Mouse (Mus musculus) kidney, adult 9 months (tissue): ENCODE measurements around the gene Dlgap3.

Source experiments
- DNase-seq: peaks from one replicate; pipeline ENCODE4 v3.0.0; 2022

The Dlgap3 gene

DNA sequence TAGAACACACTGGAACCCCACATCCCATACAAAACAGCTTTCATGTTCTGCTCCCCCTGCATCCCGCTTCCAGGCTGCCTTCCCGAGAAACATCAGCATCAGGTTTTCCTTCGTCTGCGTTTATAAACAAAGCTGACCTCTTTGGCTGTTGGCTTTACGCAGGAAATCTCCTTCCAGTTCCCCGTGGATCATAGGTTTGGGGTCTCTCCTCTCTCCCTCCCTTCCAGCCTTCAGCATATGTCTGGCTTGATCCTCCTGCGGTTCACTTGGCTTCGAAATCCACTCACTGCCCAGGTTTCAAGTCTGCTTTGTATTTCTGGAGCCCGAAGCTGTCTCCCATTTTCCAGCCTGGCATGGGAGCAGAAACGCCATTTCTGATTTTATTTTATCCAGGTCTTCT is 54.3 kb downstream of the Dlgap3 start:
- no peak for DNase-seq

DNA sequence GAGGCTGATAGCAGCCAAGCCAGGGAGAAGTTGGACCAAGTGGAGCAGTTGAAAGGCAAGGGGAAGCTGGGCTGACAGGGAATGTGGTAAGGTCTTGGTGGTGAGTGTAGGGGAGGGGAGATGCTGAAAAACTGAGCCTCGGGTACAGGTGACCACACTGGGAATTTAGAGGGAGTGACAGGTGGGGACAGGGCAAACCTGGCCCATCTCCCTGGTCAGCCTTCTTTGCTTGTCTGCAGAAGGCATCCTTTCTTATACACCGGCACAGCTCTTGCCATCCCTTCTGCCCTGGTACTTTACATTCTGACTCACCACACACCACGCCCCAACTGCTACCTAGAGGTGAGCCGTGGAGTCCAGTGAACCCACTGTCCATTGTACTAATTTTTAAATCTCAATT is 54.8 kb downstream of the Dlgap3 start:
- DNase-seq, result no peak

DNA sequence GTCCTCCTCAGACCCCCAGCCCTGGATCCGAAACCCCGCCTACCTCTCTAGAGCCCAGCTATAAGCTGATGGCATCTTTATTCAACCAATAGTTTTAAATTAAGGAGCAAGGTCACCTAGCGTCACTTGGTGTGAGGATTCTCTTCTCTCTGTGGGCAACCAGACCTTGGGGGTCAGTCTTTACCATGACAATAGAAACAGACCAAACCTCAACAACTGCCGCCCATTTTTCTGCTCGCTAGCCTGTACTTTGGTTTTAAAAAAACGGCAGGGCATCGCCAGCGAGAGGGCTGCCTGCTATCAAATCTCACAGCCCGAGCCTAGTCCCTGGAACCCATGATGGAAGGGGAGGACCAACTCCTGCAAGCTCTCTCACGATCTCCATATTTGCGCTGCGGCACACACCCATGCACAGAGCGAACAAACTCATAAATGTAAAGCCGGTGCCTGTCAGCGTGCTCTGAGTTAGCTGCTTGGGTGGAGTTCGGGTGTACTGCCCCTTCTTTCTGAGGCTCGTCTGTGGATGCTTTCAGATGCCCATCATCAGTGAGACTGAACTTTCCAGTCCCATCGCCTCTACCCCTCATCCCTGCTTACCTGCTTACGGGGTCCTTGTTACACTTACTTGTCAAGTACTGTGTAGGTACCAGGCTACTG is 55.6 kb downstream of the Dlgap3 start:
- no peak for DNase-seq

DNA sequence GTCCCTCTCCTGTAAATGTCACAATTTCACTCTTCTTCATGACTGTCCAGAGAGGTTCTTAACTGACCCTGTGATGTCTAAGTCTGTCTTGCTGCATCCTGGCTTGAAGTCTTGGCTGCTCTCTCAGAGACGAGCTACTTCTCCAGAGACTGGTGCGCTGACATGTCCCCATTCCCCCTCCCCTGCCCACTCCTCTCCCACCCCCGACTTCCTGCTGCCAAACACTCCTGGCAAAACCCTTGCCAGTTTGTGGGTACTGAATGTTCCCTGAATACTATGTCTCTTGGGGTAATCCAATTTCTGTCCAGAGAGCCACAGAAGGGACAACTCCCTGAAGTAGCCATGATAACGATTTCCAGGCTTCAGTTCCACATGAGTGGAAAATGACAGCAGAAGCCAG is 57.1 kb downstream of the Dlgap3 start:
- DNase-seq, result no peak

DNA sequence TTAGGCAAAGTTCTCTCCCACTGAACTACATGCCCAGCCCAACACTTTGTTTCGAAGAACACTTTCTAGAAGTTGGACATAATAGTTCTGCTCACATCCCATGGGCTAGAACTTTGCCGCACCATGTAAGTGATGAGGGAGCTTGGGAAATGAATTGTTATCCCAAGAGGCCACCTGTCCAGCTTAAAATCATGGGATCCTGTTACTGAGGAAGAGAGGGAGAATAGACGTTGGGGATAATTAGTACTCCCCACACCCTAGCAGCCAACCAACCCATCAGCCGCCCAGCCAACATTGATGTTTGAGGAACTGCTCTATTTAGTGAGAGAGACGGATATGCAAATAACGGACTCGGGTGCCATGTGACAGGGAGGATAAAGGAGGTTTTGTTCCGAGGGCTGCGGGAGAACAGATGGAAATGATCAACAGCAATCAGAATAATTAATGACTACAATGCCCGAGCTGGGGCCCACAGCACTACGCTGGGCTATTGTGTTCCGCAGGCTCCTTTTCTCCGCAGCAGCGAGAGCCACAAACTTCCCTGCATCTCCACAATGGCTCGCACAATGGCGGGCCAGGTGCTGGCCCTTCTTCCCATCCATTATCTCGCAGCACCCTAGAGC is 58.2 kb downstream of the Dlgap3 start:
- DNase-seq, result no peak

DNA sequence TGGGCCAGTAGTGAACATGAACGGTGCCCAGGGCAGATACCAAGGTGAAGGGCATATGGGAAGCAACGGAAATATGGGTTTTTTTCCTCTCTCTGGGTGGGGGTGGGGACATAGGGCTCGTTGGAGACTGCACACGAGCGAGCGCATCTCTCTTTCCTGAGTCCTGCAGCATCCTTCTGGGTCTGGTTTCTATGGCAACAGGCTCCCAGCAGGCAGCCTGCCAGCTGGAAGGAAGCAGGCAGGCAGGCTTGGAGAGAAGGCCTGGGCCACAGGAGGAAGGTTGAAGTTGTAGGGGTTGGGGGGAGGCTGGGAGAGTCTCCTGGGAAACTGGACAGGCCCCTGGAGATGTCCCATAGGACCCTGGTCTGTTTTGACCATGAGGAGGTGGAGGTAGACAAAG is 63.0 kb downstream of the Dlgap3 start:
- no peak for DNase-seq

DNA sequence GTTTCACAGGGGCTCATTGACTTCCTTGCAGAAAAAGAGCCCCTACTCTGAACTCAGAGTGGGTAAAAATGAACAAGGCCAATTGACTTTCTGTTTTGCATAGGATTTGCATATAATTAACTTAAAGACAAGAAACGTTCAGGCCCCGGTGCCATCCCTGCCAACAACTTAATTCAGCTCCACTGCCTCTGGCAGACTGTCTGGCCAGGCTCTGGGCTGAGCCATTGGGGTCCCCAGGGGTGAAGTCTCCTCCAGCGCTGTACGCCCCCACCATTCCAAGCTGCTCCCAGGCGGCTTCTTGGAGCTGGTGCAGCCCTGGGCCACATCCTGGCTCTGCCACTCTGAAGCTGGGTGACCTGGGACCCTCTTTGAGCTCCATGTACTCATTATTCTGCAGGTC is 63.5 kb downstream of the Dlgap3 start:
- DNase-seq, result no peak

DNA sequence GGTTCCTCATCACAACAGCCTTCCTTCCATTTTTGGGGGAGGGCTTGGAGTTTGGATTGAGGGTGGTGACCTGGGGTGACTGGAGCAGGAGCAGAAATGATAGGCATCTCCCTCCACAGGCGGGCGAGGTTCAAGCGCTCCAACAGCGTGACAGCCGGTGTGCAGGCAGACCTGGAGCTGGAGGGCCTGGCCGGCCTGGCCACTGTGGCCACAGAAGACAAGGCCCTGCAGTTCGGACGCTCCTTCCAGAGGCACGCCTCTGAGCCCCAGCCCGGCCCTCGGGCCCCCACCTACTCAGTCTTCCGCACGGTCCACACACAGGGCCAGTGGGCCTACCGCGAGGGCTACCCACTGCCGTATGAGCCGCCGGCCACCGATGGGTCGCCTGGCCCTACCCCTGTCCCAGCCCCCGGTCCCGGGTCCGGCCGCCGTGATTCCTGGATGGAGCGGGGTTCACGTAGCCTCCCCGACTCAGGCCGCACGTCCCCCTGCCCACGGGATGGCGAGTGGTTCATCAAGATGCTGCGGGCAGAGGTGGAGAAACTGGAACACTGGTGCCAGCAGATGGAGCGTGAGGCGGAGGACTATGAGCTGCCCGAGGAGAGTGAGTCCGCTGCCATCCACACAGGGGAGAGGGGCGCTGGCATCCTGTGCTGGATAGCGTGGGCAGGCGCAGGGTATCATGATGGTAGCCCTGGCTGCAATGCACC is 64.6 kb downstream of the Dlgap3 start:
- no peak for DNase-seq

DNA sequence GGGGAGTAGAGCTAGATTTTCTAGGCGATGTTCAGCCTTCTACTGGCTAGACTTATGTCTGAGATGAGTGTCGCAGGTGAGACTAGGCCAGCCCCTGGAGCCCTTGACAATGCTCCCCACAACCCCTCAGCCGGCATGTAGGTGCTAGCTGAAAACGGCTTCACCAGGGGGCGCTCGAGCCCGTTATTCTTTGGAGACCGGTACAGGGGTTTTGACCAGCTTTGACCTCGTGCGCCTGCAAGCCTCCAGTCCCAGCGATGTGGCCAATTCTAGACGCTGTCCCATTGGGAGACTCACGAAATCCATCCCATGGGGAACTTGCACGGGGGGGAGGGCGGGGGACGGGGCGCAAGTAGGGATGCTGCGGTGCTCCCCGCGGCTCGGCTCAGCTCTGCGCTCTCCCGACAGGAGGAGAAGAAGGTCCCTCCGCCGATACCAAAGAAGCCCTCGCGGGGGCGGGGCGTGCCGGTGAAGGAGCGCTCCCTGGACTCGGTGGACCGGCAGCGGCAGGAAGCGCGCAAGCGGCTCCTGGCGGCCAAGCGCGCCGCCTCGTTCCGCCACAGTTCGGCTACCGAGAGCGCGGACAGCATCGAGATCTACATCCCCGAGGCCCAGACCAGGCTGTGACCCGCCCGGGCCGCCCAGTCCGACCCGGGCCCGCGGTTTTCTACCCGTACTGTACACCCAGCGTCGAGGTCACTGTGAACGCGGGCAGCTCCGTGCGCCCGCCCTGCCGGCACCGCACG is 66.9 kb downstream of the Dlgap3 start:
- DNase-seq, result peak; percentile 83

DNA sequence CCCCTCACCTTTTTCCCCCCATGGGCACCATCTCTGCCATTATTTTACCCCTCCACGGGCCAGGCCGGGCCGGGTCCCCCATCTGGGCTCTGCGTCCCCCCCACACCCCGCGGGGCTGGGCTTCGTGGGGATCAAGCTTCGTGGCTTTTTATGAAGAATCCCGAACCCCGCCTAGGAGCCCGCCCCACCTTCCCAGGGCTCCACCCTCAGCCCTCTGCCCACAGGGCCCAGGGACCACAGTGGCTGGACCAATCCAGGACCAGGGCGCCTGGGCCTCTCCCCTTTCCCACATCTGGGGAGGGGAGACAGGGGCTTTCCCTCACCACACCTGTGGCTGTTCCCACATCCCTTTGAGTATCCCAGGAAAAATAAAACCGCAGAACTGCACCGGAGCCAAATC is 67.6 kb downstream of the Dlgap3 start:
- no peak for DNase-seq

DNA sequence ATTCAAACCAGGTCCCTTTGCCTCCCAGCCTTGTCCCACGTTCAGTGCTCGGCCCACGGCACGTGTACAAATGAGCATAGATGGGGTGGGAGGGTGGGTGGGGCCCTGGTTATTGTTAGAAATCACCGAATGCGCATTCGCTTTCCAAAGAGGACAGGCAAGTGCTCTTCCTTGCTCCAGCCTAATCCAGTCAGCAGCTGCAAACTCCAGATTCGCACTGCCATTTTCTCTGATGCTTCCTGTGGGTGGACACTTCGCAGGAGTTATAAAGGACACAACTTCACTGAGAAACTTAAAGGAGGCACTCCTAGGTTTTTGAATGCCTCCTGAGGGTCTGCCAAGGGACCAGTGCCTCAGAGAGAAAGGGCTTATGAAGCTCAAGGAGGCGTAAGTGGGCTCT is 68.3 kb downstream of the Dlgap3 start:
- no peak for DNase-seq

DNA sequence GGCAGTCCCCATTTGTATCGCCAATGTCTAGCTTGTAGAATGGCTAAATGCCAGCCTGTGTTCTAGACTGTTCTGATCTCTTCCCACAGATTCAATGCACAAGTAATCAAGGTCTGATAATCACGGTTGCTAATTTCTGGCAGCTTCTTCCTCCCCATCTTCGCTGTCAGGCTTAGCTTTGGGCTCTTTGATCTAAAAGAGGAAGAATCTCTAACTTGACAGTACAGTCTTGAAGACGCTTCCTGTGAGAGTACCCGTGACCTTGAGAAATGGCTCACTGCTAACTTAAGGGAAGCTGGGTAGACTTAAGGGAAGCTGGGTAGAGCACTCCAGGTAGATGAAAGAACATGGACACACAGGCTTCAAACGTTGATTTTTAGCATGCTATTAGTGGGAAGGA is 73.7 kb downstream of the Dlgap3 start:
- DNase-seq, result no peak

DNA sequence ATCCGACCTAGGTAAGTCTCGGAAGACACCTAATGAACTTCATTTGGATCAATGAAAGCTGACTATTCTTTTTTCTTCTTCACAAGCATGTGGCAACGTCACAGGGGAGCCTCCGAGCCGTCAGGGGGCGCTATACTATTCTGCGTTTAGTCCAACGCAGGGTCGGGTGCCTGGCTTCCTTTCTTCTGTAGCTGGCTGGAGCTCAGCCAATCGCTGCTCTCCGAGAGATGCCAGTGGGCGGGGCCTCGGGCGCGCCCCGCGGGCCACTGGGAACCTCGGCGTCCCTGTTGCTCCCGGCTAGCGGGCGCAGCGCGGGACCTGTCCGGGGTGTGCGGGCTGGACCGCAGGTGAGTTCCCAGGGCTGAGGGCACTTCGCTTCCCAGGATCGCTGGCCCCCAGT is 74.5 kb downstream of the Dlgap3 start, which contains the start of gene Smim12:
Gene Smim12, plus strand, starts transcription at position 233 of the 400 bp plus-strand sequence.
- DNase-seq, result peak; percentile 99

DNA sequence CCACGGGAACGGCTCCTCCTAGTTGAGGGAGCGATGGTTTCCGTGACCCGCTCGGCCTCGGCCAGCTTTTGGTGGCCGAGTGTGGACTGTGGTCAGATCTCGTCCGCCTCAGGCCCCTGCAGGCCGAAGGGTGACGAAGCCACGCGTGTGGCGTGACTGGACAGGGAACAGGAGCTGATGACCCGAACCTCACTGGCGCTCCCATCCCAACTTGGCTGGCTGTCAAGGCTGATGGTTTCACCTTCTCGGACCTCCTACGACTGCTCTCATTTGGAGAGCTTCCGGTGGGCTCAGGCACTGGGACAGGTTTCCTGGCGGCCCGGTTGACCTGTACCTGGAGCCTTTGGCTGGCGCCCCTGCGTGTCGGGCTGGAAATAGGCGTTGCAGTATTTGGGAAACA is 74.9 kb downstream of the Dlgap3 start:
- no peak for DNase-seq

DNA sequence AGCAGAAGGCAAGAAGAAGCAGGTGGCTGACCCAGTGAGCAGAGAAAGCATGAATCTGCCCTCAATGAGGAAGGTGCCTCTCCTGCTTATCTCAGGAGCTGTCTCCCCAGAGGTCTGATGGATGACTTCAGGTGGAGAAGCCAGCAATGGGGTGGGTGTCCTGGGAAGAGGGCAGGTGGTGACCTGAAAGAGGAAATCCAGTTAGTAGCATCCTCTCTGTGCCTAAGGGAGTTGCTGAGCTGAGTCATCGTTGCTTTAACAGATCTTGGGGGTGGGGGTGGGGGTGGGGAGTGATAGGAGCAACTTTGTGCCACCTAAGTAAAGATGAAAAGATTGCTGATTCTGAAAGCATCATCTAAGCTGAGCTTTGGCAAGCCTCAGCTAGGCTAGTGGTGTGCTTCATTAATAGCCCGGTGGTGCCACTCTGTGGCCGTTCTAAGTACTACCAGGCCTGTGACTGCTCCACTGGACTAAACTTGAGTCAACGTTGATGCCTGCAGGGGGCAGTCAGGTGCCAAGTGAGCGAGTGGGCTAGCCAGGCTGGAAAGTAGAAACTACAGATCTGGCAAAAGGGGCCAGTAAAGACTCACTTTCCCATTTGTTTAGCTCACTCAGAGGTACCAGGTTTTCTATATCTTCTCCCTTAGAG is 80.8 kb downstream of the Dlgap3 start:
- DNase-seq, result peak; percentile 99

DNA sequence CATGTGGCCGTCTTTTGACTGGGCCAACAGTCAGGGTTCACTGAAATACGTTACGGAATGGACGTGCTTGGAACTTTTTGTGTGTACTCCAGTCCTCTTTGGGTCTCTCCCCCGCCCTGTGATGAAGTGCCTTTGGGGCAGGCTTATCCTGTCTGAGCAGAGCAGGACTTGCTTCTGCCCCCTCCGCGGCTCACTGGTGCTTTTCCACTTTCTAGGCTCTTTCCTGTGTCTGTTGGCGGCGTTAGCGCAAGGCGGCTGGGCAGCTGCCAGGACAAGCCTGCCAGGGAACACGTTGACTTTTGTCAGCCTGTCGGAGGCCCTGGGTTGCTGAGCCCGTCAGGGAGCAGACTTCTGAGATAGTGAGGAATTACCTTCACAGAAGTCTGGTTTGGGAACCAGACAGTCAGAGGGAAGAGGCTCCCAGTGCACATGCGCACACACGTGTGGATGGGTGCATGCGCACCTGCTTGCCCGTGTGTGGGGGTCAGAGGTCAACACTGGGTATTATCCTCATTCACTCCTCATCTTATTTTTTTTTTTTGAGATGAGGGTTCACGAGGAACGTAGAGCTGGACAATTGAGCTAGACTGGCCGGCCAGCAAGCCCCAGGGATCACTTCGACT is 83.1 kb downstream of the Dlgap3 start:
- DNase-seq, result peak; percentile 77

DNA sequence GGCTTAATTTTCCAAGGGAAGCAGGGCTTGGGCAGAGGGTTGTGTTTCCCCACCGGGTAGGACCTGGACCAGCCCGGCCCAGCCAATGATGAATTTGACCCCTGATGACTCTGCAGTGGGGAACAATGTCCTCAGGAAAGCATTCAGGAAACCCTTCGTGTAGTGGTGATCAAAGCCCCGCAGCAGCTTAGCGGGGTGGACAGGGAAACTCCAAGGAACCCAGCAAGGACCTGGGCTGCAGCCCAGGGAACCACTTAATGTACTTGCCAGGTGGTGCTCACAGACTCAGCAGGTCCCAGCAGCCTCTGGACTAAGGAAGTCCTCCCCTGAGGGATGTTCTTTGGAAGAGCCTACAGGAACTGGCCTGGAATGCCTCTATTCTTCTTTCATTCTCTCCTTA is 87.7 kb downstream of the Dlgap3 start:
- DNase-seq, result no peak

DNA sequence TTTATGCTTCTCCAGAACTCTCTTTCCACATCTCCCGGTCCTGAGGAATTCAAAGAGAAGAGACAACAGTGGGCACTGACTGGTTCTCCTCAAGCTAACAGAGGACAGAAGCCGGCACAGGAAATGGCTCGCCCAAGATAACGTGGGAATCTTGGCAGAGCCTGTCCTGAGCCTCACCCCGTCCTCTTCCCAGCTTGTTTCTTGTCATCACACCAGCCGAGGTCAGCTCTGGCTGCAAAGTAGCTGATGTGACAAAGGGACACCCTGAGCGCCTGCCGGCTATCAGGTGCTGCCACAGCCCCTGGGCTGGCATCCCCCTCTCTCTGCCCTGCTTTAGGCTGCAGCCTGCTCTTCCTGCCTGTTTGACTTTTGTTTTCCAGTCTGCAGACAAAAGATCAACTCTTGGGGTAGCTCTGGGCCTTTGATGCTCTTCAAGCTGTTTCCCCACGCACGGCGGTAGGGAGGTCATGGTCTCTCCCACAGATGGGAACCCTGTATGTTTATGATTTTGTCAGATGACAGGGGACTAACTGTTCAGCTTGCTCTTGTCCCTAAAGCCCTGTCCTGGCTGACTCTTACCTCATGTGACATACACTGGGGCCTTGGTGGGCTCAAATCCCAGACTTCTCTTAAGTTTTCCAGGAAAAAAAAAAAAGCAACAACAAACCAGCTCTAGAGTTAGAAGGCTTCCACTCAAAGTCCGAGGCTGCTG is 89.3 kb downstream of the Dlgap3 start:
- DNase-seq, result peak; percentile 39

DNA sequence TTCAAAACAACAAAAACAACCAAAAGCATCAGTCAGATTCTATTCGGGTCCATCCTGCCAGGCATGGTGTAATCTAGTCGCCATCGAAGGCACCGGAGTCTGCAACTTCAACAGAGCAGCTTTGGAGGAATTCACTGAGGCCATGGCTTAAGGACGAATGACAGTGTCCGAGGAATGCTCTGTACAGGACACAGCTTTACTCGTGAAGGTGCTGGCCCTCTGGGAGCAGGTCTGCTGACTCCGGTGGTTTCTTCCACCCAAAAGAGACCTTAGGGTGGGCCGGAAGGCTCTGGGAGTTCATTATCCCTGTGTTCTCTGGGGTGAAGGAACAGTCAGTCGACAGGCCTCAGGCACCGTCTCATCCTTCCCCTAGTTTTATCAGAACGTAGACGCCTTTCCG is 92.6 kb downstream of the Dlgap3 start:
- no peak for DNase-seq

DNA sequence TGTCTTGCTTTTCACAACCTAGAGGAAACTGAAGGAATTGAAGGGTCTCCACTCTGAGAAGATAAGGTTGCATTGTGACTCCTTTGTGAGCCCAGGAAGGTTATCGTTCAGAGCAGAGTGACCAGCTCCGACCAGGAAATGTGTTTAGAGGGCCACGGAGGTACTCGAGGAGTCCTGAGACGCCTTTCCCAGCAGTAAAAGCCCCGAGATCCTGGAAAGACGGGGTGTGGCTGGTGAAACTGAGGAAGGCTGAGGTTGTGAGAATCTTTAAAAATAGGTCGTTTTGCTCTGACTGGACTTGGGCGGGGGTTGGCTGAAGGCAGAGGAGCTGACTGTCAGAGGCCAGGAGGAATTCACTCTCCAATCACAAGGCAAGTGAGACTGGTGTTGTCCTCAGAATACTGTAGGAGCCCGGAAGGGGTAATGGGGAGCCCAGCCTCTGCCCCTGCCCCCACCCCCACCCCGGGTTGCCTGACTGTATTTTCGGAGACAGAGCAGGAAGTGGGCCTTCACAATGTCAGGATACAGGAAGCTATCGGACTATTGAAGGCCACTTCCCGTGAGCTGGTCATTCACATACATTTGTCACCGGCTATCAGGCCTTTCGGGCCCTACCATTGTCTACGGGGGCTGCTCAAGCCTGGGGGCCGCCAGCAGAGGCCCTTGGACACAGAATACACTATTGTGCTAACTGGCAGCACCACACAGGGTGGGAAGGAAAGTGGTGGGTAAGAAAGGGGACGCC is 94.6 kb downstream of the Dlgap3 start:
- DNase-seq, result peak; percentile 48

DNA sequence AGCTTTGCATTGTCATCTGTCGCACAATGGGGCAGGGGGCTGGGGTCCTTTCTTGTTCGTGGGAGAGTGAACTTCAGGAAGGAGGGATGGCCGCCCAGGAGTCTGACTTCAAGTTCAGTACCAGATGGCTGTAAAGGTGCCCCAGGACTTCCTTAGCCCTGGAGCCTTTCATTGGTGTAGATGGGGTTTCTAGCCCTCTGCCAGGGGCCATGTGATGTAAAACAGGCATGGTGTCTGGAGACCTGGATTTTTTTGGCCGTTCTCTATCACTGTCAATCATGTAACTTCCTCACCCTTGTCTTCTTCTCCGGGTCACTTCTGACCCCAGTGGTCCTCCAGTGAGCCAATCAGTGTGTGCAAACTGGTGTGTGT is 95.2 kb downstream of the Dlgap3 start:
- no peak for DNase-seq
